Mouse (Mus musculus) liver, postnatal 0 days (tissue): ENCODE measurements around the gene Zcchc2.

Experiments
- CTCF ChIP-seq: sonication (generic); IDR thresholded peaks from 2 replicates; pipeline ENCODE4 v1.5.1; 2016; ENCODE audit warnings: antibody characterized with exemption, low read depth
- EP300 ChIP-seq: IDR thresholded peaks from 2 replicates; pipeline ENCODE4 v1.6.1; 2016; ENCODE audit warnings: antibody characterized with exemption, low read depth, mild to moderate bottlenecking

GRCm38 (mm10) chr1:106072071-106072440 is 81.8 kb downstream of the Zcchc2 start:
- TF ChIP-seq EP300 (no peak), CTCF (no peak)
